Mouse (Mus musculus): ENCODE measurements around the gene Zscan18. TPM values are rescaled to one million over a fixed set of nuclear protein-coding genes. Genes with fewer than 3 reads are reported as not detected.

The Zscan18 gene
- total RNA-seq (2015) = 0.95 and 2.0 TPM in 2 replicates
- total RNA-seq (2017) = 1.1 and 1.7 TPM in 2 replicates

DNA sequence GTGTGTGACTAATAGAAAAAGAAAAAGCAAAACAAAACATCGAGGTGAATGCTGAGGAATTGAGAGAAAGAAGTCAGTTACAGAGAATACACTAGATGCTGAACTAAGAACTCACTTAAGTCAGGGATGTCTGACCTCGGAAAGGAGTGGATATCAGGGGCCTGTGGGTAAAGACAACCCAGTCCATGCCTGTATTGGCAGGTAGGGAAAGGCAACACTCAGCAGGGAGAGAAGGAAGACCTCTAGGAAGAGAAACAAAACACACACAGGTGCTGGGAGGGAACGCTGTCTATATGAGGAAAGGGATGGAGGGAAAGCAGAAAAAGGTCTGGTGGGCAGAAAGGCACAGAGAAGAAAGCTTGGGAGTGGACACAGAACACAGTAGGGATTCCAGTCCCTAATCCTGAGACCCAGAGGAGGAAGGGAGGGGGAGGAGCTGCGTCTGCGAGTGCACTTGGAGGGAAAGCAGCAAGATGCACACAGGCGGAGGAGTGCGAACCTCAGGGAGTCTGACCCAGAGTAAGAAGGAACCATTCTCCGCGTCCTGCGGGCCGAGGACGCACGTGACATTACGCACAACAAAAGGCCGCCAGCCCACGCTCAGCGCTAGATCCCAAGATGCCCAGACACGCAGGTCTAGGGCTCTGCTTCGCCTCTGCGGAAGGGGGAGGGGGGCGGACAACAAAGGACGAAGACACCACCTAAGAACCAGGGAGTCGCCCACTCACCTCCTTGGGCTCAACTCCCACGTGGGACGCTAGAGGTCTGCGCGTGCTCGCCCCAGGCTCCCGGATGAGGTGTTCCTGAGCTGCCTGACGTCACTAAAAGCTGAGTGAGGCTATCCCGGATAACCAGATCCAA lies at the start of gene Zscan18:
Gene Zscan18, minus strand, starts transcription at position 770 of the 861 bp plus-strand sequence.
- ATAC-seq (replicated peaks; ENCODE audit: poor library complexity) = peak; percentile 96

DNA sequence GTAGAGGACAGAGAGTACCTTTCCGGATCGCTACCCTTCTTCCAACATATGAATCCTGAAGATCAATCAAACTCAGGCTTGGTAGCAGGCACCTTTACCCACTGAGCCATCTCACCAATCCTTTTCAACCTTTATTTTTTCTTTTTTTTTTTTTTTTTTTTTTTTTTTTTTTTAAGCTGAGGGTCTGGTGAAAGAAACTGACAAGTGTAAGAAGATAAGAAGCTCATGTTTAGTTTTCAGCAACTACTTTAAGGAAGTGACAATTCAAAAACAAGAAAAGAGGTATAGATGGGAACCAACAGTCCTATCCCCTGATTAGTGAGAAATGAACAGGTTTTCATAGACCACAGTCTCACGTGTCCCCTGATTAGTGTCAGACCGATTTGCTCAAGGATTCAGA lies 32.3 kb upstream of the Zscan18 start:
- ATAC-seq (replicated peaks; ENCODE audit: poor library complexity) = no peak

DNA sequence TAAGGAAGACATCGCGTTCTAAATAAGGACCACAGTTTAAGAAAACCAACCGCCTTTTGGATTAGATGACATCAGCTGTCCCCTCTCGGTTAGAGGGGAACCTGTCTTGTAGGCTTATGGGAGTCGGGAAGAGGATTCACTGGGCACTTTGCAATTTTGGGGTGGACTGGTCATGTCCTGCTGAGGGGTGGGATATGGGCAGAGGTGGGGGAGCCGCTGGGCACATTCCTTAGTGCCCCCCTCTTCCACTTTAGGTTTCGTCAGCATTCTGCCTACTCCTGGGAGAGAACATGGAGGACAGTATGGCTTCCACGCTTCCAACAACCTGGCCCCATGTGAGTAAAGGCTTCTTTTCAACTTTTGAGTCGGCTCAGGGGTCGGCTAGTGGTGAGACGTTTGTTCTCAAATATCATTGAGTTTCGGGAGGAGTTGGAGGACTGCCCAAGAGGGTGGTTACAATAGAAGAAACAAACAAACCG lies 31.8 kb upstream of the Zscan18 start:
- ATAC-seq (replicated peaks; ENCODE audit: poor library complexity) = peak; percentile 40

DNA sequence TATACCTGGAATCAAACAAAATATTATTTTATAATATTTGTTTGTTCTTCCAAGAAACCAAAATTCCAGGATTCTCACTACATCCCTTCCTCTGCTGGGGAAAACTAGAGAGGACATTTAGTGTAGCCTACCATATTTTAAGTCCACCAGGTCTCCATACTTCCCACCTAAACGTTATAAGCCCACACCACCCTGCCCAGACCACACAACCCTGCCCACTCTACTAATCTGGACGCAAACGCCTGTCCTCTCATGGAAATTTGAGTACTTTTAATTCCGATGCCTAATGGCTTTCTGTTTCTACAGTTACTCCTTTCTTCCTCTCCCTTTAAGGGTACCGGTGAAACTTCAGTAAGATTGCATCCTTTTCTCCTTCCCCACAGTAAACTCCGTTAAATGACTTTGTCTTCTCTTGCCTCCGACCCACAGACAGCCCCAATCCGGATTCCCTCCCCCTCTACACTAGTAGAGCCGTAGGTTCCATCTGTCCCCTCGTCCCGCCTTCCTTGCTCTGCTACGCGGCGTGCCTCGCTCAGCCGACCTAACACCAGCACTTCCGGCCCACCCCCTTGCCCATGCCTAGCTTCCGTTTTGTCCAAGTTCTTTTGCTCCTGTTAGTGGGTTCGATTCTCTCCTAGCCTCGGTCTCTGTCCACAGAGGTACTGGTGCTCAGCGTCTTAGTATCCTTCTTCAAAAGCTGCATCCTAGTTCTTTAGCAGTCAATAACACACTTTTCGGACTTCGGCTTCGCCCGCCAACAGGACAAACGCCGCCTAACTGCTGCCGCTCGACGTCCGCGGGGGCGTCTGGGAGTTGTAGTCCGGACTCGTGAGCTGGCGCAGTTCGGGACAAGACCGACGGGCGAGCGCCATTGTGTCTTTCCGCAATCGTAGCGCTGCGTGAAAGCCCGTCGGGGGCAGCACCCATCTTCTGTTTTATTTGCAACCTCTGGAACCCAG lies 31.0 kb upstream of the Zscan18 start, which contains the start of gene Zfp110:
Gene Zfp110, plus strand, starts transcription at position 600 of the 959 bp plus-strand sequence.
- ATAC-seq (replicated peaks; ENCODE audit: poor library complexity) = peak; percentile 94

DNA sequence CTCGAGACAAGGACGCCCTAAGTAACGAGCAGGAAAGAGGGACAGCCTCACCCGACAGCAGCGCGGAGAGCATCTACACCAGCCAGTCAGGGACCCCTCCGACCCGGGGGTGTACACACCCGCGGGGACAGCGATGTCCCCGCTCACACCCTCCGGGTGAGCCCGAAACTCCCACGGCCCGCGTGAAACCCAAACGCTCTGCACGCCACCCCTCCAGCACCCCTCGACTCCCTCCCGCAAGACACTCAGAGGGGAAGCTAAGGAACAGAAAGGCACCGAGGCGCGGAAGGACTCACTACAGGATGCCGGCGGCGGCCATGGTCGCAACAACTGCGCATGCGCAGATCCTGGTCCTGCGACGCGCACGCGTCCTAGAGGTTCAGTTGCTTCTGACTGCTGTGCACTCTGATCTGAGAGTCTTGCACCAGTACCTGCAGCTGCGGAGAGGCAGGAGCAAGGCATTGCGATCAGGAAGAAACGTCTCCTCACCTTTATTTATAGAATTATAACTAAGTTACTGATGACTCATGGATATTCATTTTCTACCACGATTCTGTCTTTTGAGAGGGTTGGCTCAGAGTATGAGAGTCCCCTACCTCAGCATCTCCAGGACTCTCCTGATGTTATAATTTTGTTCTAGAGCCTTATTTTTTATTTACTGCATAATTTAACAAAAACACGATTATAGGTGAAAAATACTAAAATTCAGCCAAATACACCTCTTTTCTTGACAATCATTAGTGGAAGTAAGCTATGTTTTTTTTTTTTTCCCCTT lies 15.3 kb upstream of the Zscan18 start, which contains the start of gene Zfp329:
Gene Zfp329, minus strand, starts transcription at position 338 of the 775 bp plus-strand sequence.
- peak; percentile 99 for ATAC-seq (replicated peaks; ENCODE audit: poor library complexity)

DNA sequence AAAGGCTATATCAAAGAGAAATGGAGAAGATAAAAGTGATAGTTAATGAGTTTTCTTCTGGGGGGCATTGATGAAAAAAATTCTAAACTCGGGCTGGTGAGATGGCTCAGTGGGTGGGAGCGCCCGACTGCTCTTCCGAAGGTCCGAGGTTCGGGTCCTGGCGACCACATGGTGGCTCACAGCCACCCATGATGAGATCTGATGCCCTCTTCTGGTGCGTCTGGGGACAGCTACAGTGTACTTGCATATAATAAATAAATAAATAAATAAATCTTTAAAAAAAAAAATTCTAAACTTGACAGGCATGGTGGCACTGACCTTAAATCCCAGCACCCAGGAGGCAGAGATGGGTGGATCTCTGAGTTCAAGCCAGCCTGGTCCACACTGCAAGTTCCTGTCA lies 12.1 kb upstream of the Zscan18 start:
- ATAC-seq (replicated peaks; ENCODE audit: poor library complexity) = no peak

DNA sequence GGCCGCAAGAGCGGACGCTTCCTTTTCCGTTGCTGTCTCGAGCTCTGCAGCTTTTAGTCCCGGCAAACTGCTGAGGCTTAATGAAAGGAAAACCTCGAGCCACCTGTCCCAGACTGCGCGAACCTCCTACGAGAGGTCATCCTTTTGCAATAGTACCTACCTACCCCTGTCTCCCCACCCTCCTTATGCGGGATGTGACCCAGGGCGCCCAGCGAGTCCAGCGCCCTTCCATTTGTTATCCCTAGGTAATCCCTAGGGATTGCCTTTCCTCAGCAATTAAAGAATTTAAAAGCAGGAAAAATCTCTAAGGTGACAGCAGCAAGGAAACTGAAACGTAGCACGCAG lies 264 bp upstream of the Zscan18 start:
- ATAC-seq (replicated peaks; ENCODE audit: poor library complexity) = no peak

DNA sequence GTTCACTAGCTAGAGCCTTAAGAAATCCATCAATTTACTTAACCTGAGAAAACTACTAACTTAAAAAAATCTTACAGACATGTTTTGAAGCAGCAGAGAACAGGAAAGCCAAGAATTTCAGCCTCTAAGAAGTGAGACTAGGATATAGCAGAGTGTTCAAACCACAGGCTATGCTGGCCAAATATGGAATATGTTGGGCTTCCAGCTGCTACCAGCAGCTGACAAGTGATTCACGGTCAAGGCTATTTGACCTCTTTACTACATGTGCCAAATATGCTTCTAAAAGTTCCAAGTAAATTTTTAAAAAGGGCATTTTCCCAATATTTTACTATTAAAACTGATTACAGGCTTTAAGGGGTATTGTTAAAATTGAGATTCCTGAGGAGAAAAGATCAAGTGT lies 3.9 kb downstream of the Zscan18 start:
- no peak for ATAC-seq (replicated peaks; ENCODE audit: poor library complexity)

DNA sequence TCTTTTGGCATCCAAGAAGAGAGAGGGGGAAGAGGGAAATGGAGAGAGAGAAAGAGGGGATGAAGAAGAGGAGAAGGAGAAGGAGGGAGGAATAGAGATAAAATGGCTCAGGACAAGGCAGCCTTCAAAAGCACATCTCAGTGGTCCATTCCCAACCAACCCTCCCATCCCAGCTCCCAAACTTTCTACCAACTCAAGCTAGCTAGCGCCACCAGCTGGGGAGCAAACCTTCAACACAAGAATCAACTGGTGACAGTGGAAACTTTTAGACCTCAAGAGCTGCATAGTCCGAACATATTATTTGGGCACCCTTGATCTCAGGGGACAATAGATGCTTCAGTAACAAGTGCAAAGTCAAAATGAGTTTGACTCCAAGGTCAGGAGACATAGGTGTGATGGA lies 5.5 kb downstream of the Zscan18 start:
- ATAC-seq (replicated peaks; ENCODE audit: poor library complexity) = no peak

DNA sequence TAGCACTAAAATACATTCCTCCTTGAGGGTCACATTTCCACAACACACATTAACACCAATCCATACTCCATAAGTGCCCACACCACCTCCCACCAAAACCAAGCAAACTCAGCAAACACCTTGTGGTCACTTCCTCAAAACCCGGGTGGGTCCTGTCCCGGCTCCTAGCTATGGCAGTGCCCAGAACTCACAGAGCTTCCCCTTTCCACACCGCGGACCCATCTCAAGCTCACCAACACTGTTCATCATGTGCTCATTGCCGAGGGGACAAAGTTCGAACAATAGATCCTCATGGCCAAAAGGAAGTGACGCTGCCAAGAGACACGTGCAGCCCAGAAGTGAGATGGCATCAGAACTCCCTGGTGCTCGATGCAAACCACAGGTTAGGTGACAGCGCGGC lies 10.8 kb downstream of the Zscan18 start:
- peak; percentile 90 for ATAC-seq (replicated peaks; ENCODE audit: poor library complexity)

DNA sequence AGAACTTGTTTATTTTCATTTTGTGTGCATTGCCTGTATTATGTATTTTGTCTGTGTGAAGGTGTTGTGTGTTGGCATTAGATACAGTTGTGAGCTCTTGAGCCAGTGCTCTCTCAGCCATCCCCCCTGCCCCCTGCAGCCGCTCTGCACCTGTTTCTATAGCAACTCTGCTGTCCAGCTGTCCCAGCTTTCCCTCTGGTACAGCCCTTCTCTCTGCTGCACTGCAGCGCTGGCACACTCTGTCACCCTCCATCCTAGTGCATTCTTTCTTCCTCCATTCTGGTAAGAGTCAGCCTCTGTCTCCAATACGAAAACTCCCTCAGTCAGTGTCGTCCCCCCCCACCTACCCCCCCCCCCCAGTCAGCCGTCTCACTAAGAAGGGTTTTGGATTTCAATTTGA lies 15.4 kb downstream of the Zscan18 start:
- ATAC-seq (replicated peaks; ENCODE audit: poor library complexity) = no peak

DNA sequence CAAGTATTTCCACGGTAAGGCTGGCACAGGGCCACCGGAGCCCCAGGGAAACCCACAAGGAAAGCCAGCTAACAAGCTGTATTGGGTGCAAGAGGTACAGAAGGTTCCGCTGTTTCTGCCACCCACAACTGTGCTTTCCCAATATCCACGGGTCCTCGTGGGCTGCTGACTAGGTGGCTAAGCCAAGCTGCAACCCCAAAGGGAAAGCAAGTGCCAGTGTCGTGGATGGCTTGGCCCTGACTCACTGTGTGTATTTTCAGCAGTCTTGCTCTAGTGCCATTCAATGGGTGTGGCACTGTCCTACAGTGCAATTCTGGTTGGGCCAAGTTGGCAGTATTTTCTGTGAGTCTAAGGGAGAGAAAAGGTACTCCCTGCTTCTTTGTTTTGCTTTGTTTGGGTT lies 16.1 kb downstream of the Zscan18 start:
- ATAC-seq (replicated peaks; ENCODE audit: poor library complexity) = no peak

DNA sequence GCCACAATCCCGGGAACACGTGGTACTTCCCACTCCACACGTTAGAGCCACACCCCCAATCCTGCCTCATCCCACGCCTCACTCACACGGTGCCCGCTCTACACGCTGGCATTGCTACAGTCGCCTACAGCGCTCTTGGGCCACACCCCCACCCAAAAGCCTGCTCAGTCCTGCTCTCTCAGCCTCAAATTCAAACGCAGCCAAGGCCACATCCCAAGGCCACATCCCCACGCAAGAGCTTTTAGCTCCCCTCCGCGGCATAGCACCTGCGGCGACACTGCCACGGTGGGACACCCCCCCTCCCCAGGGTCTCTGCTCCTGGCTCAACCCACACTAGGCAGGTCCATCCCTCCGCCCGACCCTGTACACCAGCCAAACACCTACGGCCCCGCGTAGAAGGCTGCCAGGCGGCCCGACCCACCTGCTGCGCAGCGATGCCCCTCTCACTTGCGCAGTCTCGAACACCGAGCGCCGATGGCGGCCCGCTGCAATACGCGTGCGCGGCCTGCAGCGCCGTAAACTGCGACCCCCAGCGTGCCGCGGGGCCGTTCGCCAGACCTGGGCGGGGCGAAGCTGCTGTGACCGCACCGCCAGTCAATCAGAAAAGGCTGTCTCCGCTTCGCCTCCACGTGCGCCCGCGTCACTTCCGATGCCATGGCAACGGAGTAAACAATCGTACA lies 23.1 kb downstream of the Zscan18 start:
- ATAC-seq (replicated peaks; ENCODE audit: poor library complexity) = peak; percentile 95

DNA sequence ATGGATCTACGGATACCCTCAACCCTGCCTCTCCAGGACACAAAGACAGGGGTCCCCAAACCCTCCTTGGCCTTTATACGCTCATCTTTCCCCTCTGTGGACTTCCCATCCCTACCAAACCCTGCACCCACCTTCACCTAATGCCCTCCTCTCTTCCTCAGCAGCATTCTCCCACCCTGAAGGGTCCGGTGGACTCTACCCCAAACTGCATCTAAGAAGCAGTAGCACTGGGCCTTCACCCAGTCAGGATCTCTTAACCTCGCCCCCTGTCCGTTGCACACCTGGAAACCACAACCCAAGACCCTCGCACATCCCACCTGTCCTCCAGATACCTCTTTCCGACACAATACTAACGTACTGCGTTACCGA lies 23.7 kb downstream of the Zscan18 start:
- ATAC-seq (replicated peaks; ENCODE audit: poor library complexity) = 0 out of 2 replicates have a peak, but pooled peaks have one; percentile 0

DNA sequence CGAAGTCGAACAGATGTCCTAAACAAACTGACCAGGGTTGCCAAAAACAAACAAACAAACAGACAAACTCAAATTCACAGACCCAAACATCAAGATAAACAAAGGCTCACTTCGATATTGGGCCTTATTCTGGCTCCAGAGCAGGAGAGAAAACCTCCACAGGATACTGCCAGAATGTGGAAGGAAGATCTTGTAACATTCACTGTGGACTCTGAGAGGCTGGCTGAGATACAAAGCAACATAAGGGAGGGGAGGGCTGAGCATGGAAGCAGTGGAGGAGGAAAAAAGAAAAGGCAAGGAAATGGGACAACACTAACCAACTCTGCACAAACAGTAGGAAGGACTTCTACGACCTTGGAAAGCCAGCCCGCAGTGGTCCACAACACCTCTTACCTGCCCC lies 24.3 kb downstream of the Zscan18 start:
- ATAC-seq (replicated peaks; ENCODE audit: poor library complexity) = no peak

DNA sequence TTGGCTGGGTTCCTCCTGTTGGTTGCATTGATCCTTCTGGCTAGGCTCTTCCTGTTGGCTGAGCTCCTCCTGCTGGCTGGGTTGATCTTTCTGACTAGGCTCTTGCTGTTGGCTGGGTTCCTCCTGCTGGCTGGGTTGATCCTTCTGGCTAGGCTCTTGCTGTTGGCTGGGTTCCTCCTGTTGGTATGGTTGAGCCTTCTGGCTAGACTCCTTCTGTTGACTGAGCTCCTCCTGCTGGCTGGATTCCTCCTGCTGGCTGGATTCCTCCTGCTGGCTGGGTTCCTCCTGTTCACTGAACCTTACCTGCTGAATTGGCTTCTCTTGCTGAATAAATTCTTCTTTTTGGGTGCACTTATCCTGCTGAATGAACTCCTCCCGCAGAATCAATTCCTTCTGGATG lies 28.8 kb downstream of the Zscan18 start:
- no peak for ATAC-seq (replicated peaks; ENCODE audit: poor library complexity)

DNA sequence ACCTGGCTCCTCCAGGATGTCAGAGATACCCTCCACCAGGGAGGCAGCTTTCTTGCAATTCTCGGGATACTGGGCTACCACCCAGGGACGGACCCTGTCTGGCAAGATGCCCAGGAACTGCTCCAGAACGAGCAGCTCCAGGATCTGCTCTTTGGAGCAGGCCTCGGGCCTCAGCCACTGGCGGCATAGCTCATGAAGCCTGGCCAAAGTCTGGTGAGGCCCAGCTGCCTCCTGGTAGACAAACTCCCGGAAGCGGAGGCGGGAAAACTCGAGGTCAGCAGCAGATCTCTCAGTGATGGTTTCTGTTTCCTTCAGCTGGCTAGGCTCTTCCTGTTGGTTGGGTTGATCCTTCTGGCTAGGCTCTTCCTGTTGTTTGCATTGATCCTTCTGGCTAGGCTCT lies 29.3 kb downstream of the Zscan18 start:
- no peak for ATAC-seq (replicated peaks; ENCODE audit: poor library complexity)

DNA sequence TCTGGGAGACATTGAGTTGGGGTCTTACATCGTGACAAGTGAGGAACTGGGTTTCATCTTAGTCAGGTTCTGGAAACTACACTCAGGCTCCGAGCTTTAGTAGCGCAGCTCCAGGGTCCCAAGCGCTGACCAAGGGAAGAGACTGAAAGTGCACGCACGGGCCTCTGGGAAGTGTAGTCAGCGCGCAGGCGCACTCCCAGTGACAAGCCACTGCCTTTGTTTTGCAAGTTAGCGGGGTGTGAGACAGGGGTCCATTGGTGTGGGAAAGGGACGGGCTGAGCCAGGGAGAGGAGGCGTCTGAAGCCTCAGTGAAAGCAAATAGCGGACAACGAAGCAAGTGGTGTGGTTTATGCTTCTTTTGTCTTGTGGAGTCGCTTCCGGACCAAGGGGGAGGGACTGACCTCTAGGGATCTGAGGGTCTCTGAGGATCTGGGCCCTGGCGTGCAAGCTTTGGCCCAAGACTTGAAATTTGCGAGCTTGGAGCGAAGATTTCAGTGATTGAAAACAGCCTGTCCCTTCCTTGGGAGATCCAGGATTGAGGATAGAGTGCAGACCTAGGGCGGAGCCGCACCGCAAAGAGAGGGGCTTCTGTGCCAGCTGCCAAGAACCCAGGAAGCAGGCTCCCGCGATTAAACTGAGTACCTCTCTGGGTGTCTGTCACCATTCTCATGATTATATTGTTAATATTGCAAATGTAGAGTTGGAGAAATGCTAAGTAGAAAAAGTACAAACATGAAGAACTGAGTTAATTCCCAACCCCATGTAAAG lies 53.8 kb downstream of the Zscan18 start:
- ATAC-seq (replicated peaks; ENCODE audit: poor library complexity) = 0 out of 2 replicates have a peak, but pooled peaks have one; percentile 9

DNA sequence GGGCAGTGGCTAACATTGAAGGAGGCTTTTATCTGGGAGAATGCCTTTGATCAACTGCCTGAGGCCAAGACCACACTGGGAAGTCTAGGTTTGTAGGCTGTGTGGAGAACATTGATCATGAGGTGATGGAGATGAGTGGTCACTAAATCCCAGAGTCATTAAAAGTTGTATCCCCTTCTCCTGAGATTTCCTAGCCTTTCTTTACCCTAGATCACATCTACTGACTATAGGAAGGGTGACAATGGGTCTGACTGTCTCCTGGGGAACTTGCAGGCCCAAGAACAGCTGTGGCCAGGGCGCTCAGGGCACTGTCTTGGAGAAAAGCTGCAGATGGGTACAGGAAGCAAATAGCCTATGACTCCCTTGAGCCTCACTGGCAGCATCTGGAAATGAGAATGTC lies 68.5 kb downstream of the Zscan18 start, which contains the start of gene Vmn2r56:
Gene Vmn2r56, minus strand, starts transcription at position 101 of the 400 bp plus-strand sequence.
- ATAC-seq (replicated peaks; ENCODE audit: poor library complexity) = no peak

All from megakaryocyte progenitor cell, adult 5-6 weeks (primary cell).